Mouse (Mus musculus) midbrain, embryonic 16.5 days (tissue): ENCODE results near the gene Stt3b. TPM values are rescaled to one million over a fixed set of nuclear protein-coding genes. Genes with fewer than 3 reads are reported as not detected.

Experiments
- ATAC-seq: fragments of 200-750 bp; cut with Nextera tagmentation; 2 replicates; pipeline ENCODE4 v1.8.0; 2017; ENCODE audit warnings: moderate TSS enrichment
- H3K27ac ChIP-seq: fragments of 300-500 bp; sonication (generic); 2 replicates; pipeline ENCODE4 v1.5.1; 2014; ENCODE audit warnings: mild to moderate bottlenecking, low read length, mixed read lengths
- H3K27me3 ChIP-seq: fragments of 300-500 bp; sonication (generic); 2 replicates; pipeline ENCODE4 v1.6.1; 2014; ENCODE audit warnings: low read depth, low read length, mixed read lengths; ENCODE audit not compliant: control insufficient read depth, insufficient read depth
- H3K36me3 ChIP-seq: fragments of 300-500 bp; sonication (generic); 2 replicates; pipeline ENCODE4 v1.6.1; 2014; ENCODE audit warnings: mild to moderate bottlenecking, low read length, moderate library complexity, mixed read lengths; ENCODE audit not compliant: control insufficient read depth, insufficient read depth
- H3K4me1 ChIP-seq: fragments of 300-500 bp; sonication (generic); 2 replicates; pipeline ENCODE4 v1.6.1; 2014; ENCODE audit warnings: mild to moderate bottlenecking, low read length, mixed read lengths; ENCODE audit not compliant: control insufficient read depth, insufficient read depth
- H3K4me2 ChIP-seq: fragments of 300-500 bp; sonication (generic); 2 replicates; pipeline ENCODE4 v1.6.1; 2014; ENCODE audit warnings: mild to moderate bottlenecking, low read length, mixed read lengths
- H3K4me3 ChIP-seq: fragments of 300-500 bp; sonication (generic); 2 replicates; pipeline ENCODE4 v1.5.1; 2014; ENCODE audit warnings: low read depth, mild to moderate bottlenecking, low read length, moderate library complexity, mixed read lengths
- H3K9ac ChIP-seq: fragments of 300-500 bp; sonication (generic); 2 replicates; pipeline ENCODE4 v1.6.1; 2014; ENCODE audit warnings: low read depth, low read length, mixed read lengths
- H3K9me3 ChIP-seq: fragments of 300-500 bp; sonication (generic); replicated peaks from 2 replicates; pipeline ENCODE4 v1.6.1; 2014; ENCODE audit warnings: mild to moderate bottlenecking, low read length, mixed read lengths; ENCODE audit not compliant: control insufficient read depth, poor library complexity, severe bottlenecking
- WGBS: fragments of 180-500 bp; shearing (Covaris S2); extraction: QIAGEN DNeasy Blood & Tissue Kit; methylation state at CpG from one replicate; pipeline ENCODE4 v1.1.7; 2014; 5-methylcytosine and 5-hydroxymethylcytosine counted together
- polyA plus RNA-seq: library from polyadenylated mRNA; unstranded; fragments of >200 nt; fragmentation: Nextera tagmentation; extraction: Ambion mirVana; gene quantifications from 2 replicates; pipeline ENCODE4 v1.2.1, GENCODE M21; 2015

Gene Stt3b
- polyA plus RNA-seq, 1 experiment from 2014 or later, result 74.8 TPM

DNA sequence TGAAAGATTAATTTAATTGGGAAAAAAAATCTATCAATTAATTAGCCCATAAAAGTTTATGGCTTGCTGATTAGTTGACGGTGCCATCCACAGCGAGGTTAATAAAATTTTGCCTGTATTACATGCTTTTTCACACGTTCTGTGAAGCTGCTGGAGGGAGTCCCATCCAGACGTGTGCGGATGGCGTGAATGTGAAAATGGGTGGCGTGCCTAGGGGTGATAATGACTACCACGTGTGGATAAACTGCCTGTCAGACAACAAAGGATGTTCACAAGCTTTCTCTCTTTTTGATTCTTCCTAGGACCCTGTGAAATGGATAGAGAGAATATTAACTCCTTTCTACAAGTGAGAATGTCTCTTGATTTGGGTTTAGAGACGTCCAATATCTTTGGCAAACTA is 31.4 kb upstream of the Stt3b start:
- H3K4me1 ChIP-seq, result peaks cover 4% of the 10 kb centered on the region; the same call in 1 of the 2 replicates
- 83% methylated on average over 9 of the region's 9 CpGs for WGBS
- H3K9ac ChIP-seq, result no peak overlapping the region
- H3K9me3 ChIP-seq, result no peaks in the 10 kb centered on the region
- no peak overlapping the region for H3K27ac ChIP-seq
- no peak overlapping the region for H3K4me3 ChIP-seq
- no peak overlapping the region for H3K4me2 ChIP-seq
- no peak for ATAC-seq
- H3K36me3 ChIP-seq, result no peaks in the 10 kb centered on the region
- no peaks in the 10 kb centered on the region for H3K27me3 ChIP-seq

GRCm38 (mm10) chr9:115340212-115340815 is 30.1 kb upstream of the Stt3b start:
- no peak for ATAC-seq
- no peak overlapping the region for H3K4me2 ChIP-seq
- peaks cover 4% of the 10 kb centered on the region; the same call in 1 of the 2 replicates for H3K4me1 ChIP-seq
- H3K36me3 ChIP-seq, result no peaks in the 10 kb centered on the region
- 37% methylated on average over 12 of the region's 12 CpGs for WGBS
- H3K4me3 ChIP-seq, result no peak overlapping the region
- peak overlapping the region; percentile 15; the same call in 1 of the 2 replicates for H3K27ac ChIP-seq
- H3K9ac ChIP-seq, result no peak overlapping the region
- H3K27me3 ChIP-seq, result no peaks in the 10 kb centered on the region
- H3K9me3 ChIP-seq, result no peaks in the 10 kb centered on the region

DNA sequence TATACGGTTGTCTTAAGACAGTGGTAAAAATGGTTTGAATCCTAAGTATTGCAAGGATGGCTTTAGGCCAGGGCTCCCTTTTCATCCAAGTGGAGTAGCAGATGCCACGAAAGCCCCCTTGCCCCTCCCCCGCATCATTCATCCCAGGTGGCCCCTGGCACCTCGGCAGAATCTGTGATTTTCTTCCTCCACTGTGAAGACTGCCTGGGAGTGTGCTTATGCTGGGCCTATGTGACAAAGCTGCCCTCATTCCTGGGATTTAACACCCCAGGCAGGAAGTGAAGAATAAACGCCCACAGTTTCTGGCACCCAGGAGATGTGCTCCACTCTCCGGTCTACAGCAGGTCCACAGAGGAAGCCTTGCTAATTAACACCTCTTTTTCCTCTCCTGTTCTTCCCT is 28.6 kb upstream of the Stt3b start:
- WGBS, result 38% methylated on average over 6 of the region's 6 CpGs
- no peak for ATAC-seq
- no peaks in the 10 kb centered on the region for H3K36me3 ChIP-seq

GRCm38 (mm10) chr9:115333016-115333415 is 22.8 kb upstream of the Stt3b start:
- no peak overlapping the region for H3K27ac ChIP-seq
- no peaks in the 10 kb centered on the region for H3K9me3 ChIP-seq
- no peak overlapping the region for H3K4me3 ChIP-seq
- H3K27me3 ChIP-seq, result no peaks in the 10 kb centered on the region
- no peaks in the 10 kb centered on the region for H3K4me1 ChIP-seq
- 92% methylated on average over 12 of the region's 12 CpGs for WGBS
- H3K36me3 ChIP-seq, result no peaks in the 10 kb centered on the region
- no peak for ATAC-seq
- H3K4me2 ChIP-seq, result no peak overlapping the region
- H3K9ac ChIP-seq, result no peak overlapping the region

More for the DNA sequence above, 28.6 kb upstream of the Stt3b start:
- H3K27me3 ChIP-seq, result no peaks in the 10 kb centered on the region
- peaks cover 4% of the 10 kb centered on the region; the same call in 1 of the 2 replicates for H3K4me1 ChIP-seq
- no peak overlapping the region for H3K9ac ChIP-seq
- H3K9me3 ChIP-seq, result no peaks in the 10 kb centered on the region
- H3K4me3 ChIP-seq, result no peak overlapping the region
- H3K4me2 ChIP-seq, result no peak overlapping the region
- no peak overlapping the region; the same call in 1 of the 2 replicates for H3K27ac ChIP-seq

GRCm38 (mm10) chr9:115332339-115332738 is 22.1 kb upstream of the Stt3b start:
- ATAC-seq, result no peak
- Histone ChIP-seq H3K27me3 (no peaks in the 10 kb centered on the region), H3K9me3 (no peaks in the 10 kb centered on the region), H3K9ac (no peak overlapping the region), H3K4me3 (no peak overlapping the region), H3K27ac (no peak overlapping the region), H3K4me1 (no peaks in the 10 kb centered on the region), H3K4me2 (no peak overlapping the region), H3K36me3 (no peaks in the 10 kb centered on the region)
- 77% methylated on average over 7 of the region's 7 CpGs for WGBS

GRCm38 (mm10) chr9:115330861-115331476 is 20.7 kb upstream of the Stt3b start:
- WGBS, result 67% methylated on average over 6 of the region's 6 CpGs
- Histone ChIP-seq H3K9me3 (no peaks in the 10 kb centered on the region), H3K9ac (no peak overlapping the region), H3K4me2 (no peak overlapping the region), H3K27ac (no peak overlapping the region), H3K4me3 (no peak overlapping the region), H3K27me3 (no peaks in the 10 kb centered on the region), H3K4me1 (no peaks in the 10 kb centered on the region), H3K36me3 (no peaks in the 10 kb centered on the region)
- no peak for ATAC-seq

GRCm38 (mm10) chr9:115326533-115326890 is 16.3 kb upstream of the Stt3b start:
- Histone ChIP-seq H3K27ac (no peak overlapping the region), H3K4me1 (peaks cover 5% of the 10 kb centered on the region; the same call in 1 of the 2 replicates), H3K4me2 (no peak overlapping the region), H3K4me3 (no peak overlapping the region), H3K36me3 (no peaks in the 10 kb centered on the region), H3K9ac (no peak overlapping the region), H3K9me3 (no peaks in the 10 kb centered on the region), H3K27me3 (no peaks in the 10 kb centered on the region)
- ATAC-seq, result no peak
- 75% methylated on average over 4 of the region's 4 CpGs for WGBS

DNA sequence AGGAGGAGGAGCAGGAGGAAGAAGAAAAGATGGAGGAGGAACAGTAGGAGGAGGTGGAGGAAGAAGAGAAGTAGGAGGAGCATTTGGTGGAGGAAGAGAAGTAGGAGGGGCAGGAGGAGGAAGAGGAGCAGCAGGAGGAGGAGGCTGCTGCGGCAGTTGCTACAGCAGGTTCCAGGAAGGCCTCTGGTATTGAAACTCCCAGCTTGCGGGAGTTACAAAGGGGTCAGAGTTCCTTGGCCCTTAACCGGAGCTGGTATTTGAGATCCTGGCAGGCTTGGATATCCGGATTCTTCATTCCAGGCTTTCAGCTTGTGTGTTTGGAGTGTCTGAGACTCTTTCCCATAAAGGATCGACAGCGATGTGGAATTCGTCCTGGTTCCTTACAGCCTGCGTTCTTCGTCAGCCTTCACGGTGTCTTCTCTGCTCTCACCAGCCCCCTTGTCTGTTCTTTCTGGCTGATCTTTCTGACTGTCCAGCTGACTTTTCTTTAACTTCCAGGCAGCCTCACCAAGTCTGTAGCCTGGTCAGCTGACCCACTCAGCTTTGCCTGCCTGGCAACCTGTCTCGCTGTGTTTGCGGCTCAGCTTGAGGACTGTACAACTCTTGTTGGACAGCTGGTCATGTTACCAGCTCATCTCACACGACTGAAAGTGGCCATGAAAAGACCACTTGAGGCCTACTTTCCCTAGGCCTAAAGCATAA is 15.8 kb upstream of the Stt3b start:
- Histone ChIP-seq H3K9me3 (no peaks in the 10 kb centered on the region), H3K27ac (no peak overlapping the region), H3K36me3 (no peaks in the 10 kb centered on the region), H3K4me3 (no peak overlapping the region), H3K4me2 (no peak overlapping the region), H3K9ac (no peak overlapping the region), H3K27me3 (no peaks in the 10 kb centered on the region), H3K4me1 (peaks cover 5% of the 10 kb centered on the region; the same call in 1 of the 2 replicates)
- 75% methylated on average over 13 of the region's 13 CpGs for WGBS
- no peak for ATAC-seq

DNA sequence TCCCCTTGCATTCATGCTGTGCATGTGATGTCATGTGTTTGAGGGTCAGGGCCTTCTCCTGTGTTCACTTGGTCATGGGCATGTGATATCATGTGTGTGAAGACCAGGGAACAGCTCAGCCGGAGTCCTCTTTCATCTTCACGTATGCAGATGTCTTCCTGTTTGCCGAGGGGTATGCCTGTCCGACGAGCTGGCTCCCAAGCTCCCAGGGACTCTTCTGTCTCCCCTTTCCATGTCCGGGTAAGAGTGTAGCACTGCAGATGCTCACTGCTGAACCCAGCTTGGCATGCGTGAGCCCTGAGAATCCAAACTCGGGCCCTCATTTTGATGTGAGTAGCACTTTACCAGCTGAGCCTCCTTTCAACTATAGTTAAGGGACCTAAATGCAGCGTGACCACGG is 13.4 kb upstream of the Stt3b start:
- H3K27me3 ChIP-seq, result no peaks in the 10 kb centered on the region
- no peak overlapping the region for H3K27ac ChIP-seq
- no peak overlapping the region for H3K4me3 ChIP-seq
- H3K9ac ChIP-seq, result no peak overlapping the region
- 8% methylated on average over 10 of the region's 10 CpGs for WGBS
- no peak for ATAC-seq
- H3K4me2 ChIP-seq, result no peak overlapping the region
- peaks cover 5% of the 10 kb centered on the region; the same call in 1 of the 2 replicates for H3K4me1 ChIP-seq
- no peaks in the 10 kb centered on the region for H3K9me3 ChIP-seq
- no peaks in the 10 kb centered on the region for H3K36me3 ChIP-seq
